Mouse (Mus musculus) heart, adult 11 months (tissue): Measurements from ENCODE around the gene Nipal1.

ENCODE experiments used
- DNase-seq: peaks from one replicate; pipeline ENCODE4 v3.0.0; 2022

Nipal1 gene

DNA sequence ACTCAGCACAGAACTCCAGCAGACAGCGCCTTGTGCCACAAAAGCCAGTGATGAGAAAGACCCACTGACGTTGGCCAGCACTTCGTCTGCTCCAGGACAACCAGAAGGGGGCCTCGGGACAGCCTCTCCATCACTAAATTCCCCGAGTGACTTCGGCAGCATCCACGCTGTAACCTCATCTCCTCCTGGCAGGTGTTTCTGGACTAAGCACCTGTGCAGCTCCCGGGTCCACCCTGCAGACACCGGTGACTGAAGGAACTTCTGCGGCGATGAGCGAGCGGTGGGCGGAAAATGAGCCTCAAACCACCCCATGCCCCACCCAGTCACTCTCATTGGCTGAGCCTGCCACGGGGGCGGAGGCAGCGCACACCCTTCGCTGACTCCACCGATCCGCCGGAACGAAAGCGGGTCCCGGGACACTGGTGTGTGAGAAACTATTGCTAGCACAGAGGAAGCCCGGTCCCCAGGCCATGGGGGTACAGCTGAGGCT lies at the start of gene Nipal1:
Nipal1 (plus strand) TSS at position 378 of the 490 bp plus-strand sequence.
- peak; percentile 95 for DNase-seq

- DNase-seq: peak; percentile 92
Observed at GRCm38 (mm10) chr5:72601006-72601405, 46.6 kb upstream of the Nipal1 start.

GRCm38 (mm10) chr5:72603138-72603537 lies 44.5 kb upstream of the Nipal1 start:
- no peak for DNase-seq

DNA sequence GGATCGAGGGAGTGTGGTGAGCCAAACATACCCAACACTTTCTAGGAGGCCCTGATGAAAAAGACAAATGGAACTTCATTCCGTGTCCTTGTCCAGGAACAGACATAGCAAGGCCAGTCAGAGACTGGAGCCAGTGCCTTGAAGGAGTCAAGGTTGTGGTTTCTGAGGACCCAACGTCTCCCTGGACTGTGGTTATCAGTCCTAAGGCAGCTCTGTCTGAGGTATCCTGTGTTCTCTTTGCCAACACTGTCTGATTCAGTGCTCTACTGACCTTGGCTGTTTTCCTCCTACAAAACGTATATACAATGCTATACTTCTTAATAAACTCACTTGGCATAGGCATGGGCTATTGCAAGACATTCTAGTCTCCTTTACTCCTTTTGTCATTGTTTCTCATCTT lies 30.2 kb upstream of the Nipal1 start:
- no peak for DNase-seq

- DNase-seq: no peak
Observed at GRCm38 (mm10) chr5:72621022-72621421, 26.6 kb upstream of the Nipal1 start.

DNA sequence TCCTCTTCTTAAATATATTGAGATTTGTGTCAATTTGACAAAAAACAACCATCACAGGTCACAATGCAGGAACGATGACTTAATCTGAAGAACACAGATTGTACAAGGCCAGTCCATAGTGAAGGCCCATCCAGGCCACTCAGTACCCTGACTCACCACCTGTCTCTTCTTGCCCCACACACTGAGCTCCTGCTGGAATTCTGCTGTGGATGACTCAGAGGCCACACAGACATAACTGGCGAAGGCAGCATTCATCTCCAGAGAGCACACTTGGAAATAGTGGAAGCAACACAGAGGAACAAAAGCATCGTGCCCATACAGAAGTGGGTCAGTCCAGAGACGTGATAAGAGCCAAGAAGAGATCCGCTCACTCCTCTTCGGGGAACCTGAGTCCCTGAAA lies 17.6 kb upstream of the Nipal1 start:
- DNase-seq: peak; percentile 55

GRCm38 (mm10) chr5:72634791-72635271 lies 12.8 kb upstream of the Nipal1 start:
- peak; percentile 71 for DNase-seq

DNA sequence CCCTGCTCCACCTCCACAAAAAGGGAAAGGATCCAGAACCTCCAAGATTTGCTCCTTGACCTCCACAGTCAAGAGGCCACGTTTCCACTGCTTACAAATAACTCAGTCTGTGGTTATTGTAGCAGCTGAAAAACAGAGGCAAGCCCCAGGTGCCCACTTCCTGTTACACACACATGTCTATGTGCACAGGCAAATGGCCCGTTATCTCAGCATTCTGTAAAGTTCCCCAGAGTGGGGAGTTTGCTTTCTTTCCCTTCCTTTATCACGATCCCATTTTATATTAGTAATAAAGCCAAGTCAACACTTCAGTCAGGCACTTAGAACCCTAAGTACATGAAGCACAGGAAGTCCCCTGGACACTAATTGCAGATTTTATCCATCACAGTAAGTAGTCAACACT lies 11.5 kb upstream of the Nipal1 start:
- peak; percentile 42 for DNase-seq

DNA sequence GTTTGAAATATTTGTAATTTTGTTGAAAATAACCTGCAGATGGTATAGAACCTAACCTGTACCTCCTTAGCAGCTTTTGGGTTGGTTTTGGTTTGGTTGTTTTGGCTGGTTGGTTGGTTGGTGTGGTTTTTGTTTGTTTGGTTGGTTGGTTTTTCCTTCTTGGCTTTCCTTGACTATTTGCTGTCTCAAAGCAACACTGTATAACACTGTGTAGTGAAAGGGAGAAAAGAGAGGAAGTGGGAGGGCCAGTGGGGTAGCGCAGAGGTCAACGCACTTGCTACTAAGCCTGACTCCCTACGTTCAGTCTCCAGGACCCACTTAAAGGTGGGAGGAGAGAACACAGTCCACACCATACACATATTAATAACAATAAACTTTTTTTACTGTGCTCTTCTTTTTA lies 11.0 kb upstream of the Nipal1 start:
- DNase-seq: peak; percentile 45

DNA sequence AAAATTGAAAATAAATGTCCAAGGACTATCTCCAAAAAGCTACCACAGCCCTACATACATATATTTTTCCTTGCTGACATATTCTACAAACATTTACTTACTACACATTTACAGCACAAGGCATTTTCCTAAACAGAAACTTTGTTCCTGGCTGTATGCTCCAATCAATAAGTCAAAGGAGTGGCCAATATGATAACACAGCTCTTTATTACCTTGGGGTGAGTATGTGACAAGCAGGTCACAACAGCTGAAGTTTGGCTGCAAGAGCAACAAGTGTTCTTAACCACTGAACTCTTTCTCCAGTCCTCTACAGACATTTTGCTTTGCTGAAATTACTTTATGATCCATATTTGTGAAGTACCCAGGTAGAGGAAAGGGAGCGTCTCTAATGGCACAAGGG lies 7.5 kb upstream of the Nipal1 start:
- DNase-seq: no peak

- peak; percentile 25 for DNase-seq
Observed at GRCm38 (mm10) chr5:72643655-72644054, 3.9 kb upstream of the Nipal1 start.

- DNase-seq: peak; percentile 12
Observed at GRCm38 (mm10) chr5:72644175-72644574, 3.4 kb upstream of the Nipal1 start, which contains the start of gene Cnga1. Cnga1 (minus strand) TSS chr5:72644275.

- peak; percentile 30 for DNase-seq
Observed at GRCm38 (mm10) chr5:72646131-72646530, 1.5 kb upstream of the Nipal1 start.

DNA sequence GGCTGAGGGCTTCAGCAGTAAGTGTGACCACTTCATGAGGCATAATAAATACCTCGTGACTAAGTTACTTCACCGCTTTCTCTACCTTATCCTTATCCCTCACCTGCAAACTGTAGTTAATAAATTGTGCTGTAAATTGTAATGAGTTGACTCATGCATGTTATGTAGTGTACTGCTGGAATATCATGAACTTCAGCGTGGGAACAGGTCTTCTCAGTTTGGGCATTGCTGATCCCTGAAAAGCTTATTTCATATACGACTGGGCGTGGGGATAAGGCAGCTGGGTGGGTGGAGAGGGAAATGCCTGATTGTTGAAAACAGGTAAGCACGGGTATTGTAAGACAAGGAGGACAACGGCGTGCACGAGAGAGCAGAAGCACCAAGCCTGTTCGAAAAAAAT lies 599 bp upstream of the Nipal1 start:
- no peak for DNase-seq

- peak; percentile 79 for DNase-seq
Observed at GRCm38 (mm10) chr5:72647958-72648595, 482 bp downstream of the Nipal1 start.

DNA sequence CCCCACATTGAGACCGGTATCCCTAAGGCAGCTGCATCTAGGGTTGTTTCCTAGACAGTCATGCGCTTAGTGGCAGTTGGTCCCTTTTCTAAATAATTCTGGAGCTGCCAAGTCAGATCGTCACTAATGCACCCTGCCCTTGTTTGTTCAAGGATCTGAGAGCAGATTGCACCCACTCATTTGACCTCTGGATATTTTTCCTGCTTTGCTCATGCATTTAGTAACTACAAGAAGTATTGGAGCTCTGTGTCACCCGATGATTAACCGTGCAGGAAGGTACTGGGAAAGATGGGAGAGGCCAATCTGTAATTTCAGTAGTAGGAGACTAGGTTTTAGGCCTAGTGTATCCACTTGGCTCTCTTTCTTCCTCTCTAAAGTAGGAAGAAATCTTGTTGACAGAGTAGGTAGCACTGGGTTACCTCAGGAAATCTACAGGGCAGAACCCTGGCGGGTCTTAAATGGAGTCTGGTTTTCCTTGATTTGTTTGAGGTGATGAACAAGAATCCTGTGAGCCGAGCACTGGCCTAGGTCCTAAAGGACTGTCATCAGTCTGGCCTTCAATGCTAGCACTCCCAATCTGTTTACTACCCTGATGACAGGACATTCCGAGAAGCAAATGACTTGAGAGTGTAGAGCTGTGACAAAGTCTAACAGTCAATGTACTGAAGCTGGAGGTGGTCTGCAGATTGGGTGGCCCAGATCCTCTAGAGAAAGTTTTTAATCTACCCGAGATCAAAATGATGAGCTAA lies 1.6 kb downstream of the Nipal1 start:
- DNase-seq: peak; percentile 69

DNA sequence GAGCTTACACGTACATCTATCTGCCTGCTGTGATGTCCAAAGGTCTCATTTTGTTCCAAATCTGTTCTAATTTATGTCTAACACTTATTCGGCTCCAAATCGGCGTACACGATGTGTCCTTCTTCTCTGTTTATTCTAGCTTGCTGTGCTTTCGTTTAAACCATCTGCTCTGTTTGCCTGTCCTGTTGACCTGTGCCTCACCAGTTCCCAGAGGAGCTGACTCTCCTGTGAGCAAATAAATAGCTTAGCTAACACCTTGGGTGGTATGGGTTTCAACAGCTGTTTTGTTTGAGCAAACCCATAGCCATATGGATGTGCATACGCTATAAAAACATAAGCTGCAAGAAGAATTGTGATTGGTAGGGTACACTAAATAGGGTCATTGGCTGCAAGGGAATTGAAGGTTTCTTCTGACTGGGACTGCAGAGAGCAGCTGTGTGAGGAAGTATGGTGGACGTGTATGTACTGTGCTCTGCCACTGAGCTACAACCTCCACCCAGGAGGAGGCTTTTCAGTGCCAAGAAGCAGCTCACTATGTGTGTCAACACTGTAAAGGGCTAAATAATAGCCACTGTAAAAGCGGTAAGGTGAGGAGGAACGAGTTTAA lies 5.6 kb downstream of the Nipal1 start:
- peak; percentile 40 for DNase-seq

DNA sequence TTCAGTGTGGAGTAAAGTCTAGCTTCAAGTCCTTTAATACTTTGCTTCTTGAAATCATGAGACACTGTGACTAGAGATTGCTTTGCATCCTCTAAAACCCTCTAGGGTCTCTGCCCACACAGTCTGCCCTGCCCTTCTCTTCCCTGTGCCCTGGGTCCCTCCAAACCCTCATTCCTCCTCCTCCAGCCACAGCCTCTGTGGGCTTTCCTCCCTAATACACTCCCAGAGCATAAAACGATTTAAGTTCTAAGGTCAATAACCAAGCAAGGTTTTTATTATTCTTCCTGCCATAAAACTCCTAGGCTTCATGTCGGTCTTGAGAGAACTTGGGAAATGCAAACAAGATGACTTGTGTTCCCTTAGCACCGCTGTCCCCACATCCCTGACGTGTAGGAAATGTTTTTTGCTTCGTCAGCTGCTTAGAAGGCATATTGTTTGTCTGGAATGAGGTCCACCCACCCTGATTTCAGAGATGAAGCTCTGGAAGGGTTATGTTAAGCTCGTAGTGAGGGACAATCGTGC lies 8.7 kb downstream of the Nipal1 start:
- peak; percentile 22 for DNase-seq

DNA sequence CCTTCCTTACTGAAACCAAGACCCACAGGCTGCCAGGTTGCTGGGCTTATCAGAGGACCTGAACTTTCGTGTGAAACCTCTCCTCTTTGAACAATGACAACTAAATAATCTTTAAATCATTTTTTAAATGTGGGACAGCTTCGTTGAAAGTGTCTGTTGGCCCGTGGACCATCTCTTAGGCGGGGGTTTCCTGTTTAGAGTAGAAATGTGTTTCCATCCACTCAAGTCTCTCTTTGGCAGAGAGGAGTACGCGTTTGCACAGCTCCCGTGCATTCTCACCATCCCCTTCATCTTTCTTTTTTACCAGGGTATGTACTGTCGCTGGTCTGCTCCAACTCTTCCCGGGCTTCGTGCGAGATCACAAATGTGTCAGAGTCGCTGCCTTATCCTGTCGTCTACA lies 10.8 kb downstream of the Nipal1 start:
- no peak for DNase-seq

GRCm38 (mm10) chr5:72661051-72661781 lies 13.6 kb downstream of the Nipal1 start:
- peak; percentile 59 for DNase-seq

- DNase-seq: peak; percentile 55
Observed at GRCm38 (mm10) chr5:72664126-72664525, 16.5 kb downstream of the Nipal1 start.

GRCm38 (mm10) chr5:72664854-72665253 lies 17.3 kb downstream of the Nipal1 start:
- DNase-seq: peak; percentile 53

- DNase-seq: peak; percentile 76
Observed at GRCm38 (mm10) chr5:72665281-72665680, 17.7 kb downstream of the Nipal1 start.
